Mouse (Mus musculus) ovary, postnatal 10 days (tissue): ENCODE measurements around the gene Cyp2d10.
A peak's percentile ranks its signal among the peaks of the same experiment; 100 is the strongest.

ENCODE experiments used
- DNase-seq: peaks from one replicate; pipeline ENCODE4 v3.0.0; 2022; ENCODE audit warnings: low spot score

The Cyp2d10 gene

DNA sequence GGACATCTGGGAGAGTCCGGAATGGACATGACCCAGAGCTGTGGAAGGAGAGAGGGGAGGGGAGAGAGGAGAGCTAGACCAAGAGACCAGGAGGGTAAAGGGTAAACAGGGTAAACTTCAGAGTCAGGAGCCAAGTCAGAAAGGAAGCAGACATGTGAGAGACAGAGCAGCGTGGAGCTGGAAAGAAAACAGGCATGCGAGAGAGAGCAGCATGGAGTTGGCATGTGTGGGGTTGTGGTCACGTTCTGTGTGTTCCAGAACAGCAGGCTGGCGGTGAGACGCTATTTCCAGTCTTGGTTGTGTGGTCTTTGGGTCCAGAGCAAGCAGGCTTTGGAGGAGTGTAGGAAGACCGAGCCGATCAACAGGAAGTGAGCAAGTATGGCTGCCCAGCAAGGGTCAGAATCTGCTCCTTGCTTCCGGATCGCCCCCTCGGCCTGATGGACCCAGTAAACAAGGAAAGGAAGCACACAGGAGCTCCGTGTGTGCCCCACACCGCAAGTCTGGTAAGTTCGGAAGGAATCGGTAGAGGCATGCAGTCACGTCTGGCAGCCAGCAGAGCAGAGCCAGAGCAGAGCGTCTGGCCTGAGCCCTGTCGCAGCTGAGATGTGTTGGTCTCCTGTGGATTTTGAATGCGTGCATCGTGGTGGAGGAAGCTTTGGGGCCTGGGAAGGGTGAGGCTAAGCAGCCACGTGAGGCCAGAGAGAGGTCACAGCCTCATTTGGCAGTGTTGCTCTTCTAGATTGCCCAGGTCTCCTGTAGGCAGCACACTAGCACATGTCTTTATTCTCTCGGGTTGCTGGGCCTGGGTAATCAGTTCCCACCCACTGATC lies 48.3 kb downstream of the Cyp2d10 start:
- no peak for DNase-seq

DNA sequence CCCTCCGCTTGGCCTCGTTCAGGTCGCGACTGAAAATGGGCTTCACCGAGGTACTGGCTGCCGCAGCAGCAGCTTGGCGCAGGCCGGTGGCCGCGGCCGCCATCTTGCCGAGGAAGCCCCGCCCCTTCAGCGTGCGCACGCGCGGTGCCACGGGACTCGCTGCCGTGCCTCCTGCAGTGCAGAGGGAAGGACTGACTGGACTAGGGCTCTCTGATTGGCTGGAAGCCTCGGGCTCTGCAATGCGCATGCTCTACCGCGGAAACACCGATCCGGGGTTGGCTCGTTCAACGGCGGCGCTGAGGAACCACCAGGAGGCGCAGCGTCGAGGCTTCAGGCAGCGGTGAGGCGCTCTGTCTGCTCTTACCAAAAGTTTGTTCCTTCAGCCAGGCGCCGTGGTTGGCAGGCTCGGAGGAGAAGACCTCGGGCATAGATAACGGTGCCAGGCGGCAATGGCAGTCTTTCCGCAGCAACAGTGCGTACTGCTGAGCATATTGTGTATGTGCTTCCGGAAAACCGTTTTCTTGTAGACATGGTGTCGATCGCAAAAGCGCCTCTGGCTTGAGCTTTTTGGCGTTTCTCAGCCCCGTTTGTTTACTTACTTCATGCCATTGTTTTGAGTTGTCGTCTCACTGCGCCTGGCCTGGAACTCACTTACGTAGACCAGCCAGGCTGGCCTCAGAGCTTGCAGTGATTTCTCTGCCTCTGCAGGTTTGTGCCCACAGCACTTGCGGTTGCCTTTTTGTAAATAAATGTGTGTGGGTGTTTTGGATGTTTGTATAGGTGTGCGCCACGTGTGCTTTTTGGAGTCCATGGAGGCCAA lies 52.7 kb downstream of the Cyp2d10 start, which contains the start of gene Ndufa6:
Gene Ndufa6 (minus strand): TSS at position 197 of the 820 bp plus-strand sequence.
- DNase-seq = peak; percentile 78

DNA sequence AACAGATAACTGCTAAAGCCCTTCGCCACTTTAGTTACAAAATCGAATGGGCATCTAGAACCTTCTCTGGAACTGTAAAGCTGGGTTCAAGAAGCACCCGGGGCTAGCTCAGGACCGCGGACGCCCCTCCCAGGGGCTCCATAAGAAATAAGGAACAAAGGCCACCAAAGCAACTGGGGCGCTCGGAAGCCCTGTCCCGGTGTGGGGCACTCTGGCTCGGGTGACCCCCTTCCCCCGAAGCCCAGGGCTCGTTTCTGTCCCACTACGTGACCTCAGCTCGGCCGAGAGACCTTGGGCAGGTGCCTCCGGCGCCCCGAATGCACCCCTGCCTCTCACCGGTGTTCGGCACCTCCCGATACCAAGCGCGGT lies 53.3 kb downstream of the Cyp2d10 start:
- no peak for DNase-seq

DNA sequence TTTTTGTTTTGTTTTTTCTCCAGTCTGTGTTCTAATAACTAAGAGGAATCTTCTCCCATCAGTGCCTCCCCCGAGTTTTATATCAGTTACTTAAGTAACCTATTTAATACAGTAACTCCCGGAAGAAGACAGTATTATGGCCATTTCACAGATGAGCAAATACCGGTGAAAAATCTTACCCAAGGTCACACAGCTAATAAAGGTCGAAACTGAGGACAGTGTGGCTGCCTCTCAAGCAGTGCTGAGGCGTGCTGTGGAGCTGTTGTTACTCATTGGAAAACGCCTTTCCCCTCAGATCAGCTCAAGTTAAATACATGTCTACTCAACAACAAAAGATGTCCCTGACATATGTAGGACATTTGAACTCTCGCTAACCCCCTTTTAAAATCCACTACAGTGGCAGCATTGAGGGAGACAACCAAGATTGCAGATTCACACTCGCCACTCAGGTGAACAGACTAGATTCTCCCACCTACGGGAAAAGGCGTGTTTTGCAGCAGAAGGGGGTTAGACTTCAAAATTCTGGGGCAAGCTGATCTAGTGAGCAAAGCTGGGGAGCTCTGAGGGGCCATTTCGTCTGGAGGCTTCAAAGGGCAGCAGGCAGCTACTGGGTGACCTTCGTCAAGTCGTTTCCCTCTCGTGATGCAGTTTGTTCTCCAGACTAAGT lies 53.8 kb downstream of the Cyp2d10 start:
- DNase-seq = no peak
